Mouse (Mus musculus) olfactory bulb, adult 2 months (tissue): ENCODE results near the gene Ppfibp1.

Experiments
- CTCF ChIP-seq: fragments of 200-500 bp; IDR thresholded peaks from 2 replicates; pipeline ENCODE4 v1.5.1; 2012; ENCODE audit warnings: low read depth, mild to moderate bottlenecking, low read length, moderate library complexity; ENCODE audit not compliant: insufficient read depth
- POLR2A ChIP-seq: fragments of 200-500 bp; IDR thresholded peaks from 2 replicates; pipeline ENCODE4 v1.6.1; 2012; ENCODE audit warnings: mild to moderate bottlenecking, low read depth, low read length, moderate library complexity; ENCODE audit not compliant: insufficient read depth

DNA sequence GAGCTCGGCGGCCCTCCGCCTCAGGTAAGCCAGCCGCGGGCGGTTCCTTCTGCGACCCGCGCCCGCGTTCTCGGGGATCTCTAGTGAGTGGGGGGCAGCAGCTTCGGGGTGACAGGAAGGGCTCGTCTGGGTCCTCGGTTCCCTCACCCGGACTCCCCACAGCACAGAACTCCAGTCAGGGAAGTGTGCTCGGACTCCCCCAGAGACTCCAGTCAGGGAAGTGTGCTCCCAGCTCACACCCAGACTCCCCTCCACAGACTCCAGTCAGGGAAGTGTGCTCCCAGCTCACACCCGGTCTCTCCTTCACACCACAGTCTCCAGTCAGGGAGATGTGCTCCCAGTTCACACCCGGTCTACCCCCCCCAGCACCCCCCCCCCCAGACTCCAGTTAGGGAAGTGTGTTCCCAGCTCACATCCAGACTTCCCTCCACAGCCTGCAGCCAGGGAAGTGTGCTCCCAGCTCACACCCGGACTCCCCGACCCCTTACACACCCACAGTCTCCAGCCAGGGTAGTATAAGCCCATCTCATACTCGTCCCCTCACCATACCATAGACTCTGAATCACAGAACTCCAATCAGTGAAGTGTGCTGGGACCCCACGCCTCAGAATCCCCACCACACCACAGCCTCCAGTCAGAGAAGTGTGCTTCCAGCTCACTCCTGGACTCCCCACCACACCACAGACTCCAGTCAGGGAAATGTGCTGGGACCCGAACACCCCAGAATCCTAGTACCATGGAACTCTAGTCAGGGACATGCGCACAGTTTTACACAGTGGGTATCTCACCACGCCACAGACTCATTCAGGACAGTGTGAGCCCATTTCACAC lies 588 bp downstream of the Ppfibp1 start:
- TF ChIP-seq POLR2A (no peak; the same call in 1 of the 2 replicates), CTCF (no peak)
